8 mouse cellular contexts compared by ENCODE assay signal in the genomic region with DNA sequence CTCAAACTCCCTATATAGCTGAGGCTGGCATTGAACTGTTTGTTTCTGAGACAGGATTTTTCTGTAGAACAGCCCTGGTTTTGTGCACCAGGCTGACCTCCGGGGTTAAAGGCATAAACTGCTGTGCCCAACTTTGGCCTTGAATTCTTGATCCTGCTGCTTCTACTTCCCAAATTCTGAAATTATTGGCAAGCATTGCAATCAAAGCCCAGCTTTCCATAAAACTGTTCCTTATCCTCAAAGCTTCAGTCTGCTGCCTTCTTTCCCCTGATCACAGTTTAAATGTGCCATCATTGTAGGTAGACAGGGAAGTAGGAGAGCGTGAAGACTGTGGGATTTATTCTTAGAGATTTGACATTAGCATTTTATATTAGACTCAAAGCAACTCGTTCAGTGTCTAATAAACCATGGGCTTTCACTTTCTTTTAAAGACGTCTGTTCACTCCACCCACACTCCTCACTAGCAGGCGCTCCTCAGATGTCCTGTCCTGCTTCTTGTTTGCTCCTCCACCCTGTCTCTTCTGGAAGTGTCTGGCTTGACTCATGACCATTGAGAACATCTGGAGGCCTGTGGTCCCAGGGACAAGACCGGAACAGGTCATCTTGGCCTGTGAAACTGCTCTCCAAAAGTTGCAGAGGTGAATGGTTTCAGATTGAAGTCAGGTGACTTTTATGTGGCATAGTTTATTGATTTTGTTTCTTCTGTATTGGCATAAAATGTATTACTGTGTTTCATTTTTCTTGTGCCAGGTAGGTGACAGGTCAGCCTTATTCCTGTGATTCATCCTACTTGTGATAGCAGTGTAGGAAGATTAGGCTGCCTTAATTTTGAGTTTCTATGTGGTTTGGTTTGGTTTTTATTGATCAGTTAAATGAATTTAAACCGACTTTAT. TPM values are rescaled to one million over a fixed set of nuclear protein-coding genes. Genes with fewer than 3 reads are reported as not detected.
DNase-seq lines count a peak whose midpoint lies in the region; ATAC-seq and TF ChIP-seq lines count a peak whose summit lies in the region.

No protein-coding gene starts in this region.

- H3K27me3 ChIP-seq in heart, postnatal 0 days (ENCODE audit: control insufficient read depth, insufficient read depth, low read length), result no peaks in the 10 kb centered on the region
- no peaks in the 10 kb centered on the region for H3K27me3 ChIP-seq in liver, postnatal 0 days (ENCODE audit: insufficient read depth, low read length)

- TF ChIP-seq EP300 in heart, postnatal 0 days (IDR thresholded peaks at IDR 0.05; ENCODE audit: low read depth), result no peak
- no peak for TF ChIP-seq EP300 in liver, postnatal 0 days (IDR thresholded peaks at IDR 0.05; ENCODE audit: low read depth)

- in situ Hi-C loops in ES-E14 (cut with MboI; ENCODE audit: low sequenced_read_pairs in 2 of 2, unreplicated experiment in 2 of 2), result loop anchor here in 1 of 2 experiments (25.0 kb wide), 1 partner anchor 1361 kb away; no protein-coding TSS in a partner anchor

- H3K4me1 ChIP-seq in ES-E14 (ENCODE audit: control insufficient read depth in 2 of 2, insufficient read depth in 2 of 2, low read length in 2 of 2, poor library complexity in 1 of 2), result peaks cover 9 to 10% of the 10 kb centered on the region in 2 experiments; a peak in 3 of 4 replicates
- peaks cover 29% of the 10 kb centered on the region for H3K4me1 ChIP-seq in heart, postnatal 0 days (ENCODE audit: control insufficient read depth, insufficient read depth)
- H3K4me1 ChIP-seq in liver, postnatal 0 days (ENCODE audit: insufficient read depth), result peaks cover 42% of the 10 kb centered on the region

- H3K36me3 ChIP-seq in ES-E14 (ENCODE audit: control insufficient read depth, insufficient read depth, low read length, poor library complexity, severe bottlenecking), result peaks cover 12% of the 10 kb centered on the region
- peaks cover 22% of the 10 kb centered on the region for H3K36me3 ChIP-seq in heart, postnatal 0 days (replicated peaks; ENCODE audit: control insufficient read depth, insufficient read depth, low read length)
- peaks cover 26% of the 10 kb centered on the region for H3K36me3 ChIP-seq in liver, postnatal 0 days (replicated peaks; ENCODE audit: insufficient read depth, low read length)

- H3K4me2 ChIP-seq in heart, postnatal 0 days (ENCODE audit: low read depth, low read length), result peak overlapping the region; percentile 84
- H3K4me2 ChIP-seq in liver, postnatal 0 days (ENCODE audit: low read depth, low read length), result peak overlapping the region; percentile 98

- peak overlapping the region; percentile 99; the same call in 1 of the 2 replicates for H3K9ac ChIP-seq in ES-E14 (ENCODE audit: insufficient read depth, low read depth, low read length, poor library complexity, severe bottlenecking)
- H3K9ac ChIP-seq in heart, postnatal 0 days (replicated peaks; ENCODE audit: low read depth, low read length), result peak overlapping the region; percentile 93
- peak overlapping the region; percentile 99 for H3K9ac ChIP-seq in liver, postnatal 0 days (replicated peaks)

- intact Hi-C loops in gastrocnemius, adult 2 months (cut with DNase I), result no loop called here

- H3K9me3 ChIP-seq in ES-E14 (ENCODE audit: control insufficient read depth, insufficient read depth, low read depth, low read length), result no peaks in the 10 kb centered on the region
- H3K9me3 ChIP-seq in heart, postnatal 0 days (replicated peaks; ENCODE audit: control insufficient read depth, low read length), result no peaks in the 10 kb centered on the region
- H3K9me3 ChIP-seq in liver, postnatal 0 days (ENCODE audit: low read length), result no peaks in the 10 kb centered on the region

- peak overlapping the region; percentile 96 for H3K4me3 ChIP-seq in gastrocnemius, adult 2 months
- H3K4me3 ChIP-seq in ES-E14 (ENCODE audit: insufficient read depth in 1 of 2, low read depth in 1 of 2, low read length in 2 of 2, poor library complexity in 1 of 2, severe bottlenecking in 1 of 2), result peak overlapping the region; percentile 94 to 99
- peak overlapping the region; percentile 87; the same call in 1 of the 2 replicates for H3K4me3 ChIP-seq in heart, postnatal 0 days (ENCODE audit: low read depth, low read length)
- peak overlapping the region; percentile 99 for H3K4me3 ChIP-seq in liver, postnatal 0 days (ENCODE audit: low read depth, low read length)

- TF ChIP-seq CTCF in gastrocnemius, adult 2 months (IDR thresholded peaks at IDR 0.05), result no peak
- TF ChIP-seq CTCF in heart, postnatal 0 days (IDR thresholded peaks at IDR 0.05; ENCODE audit: low read depth), result no peak
- TF ChIP-seq CTCF in liver, postnatal 0 days (IDR thresholded peaks at IDR 0.05; ENCODE audit: low read depth), result no peak

- WGBS in heart, postnatal 0 days, result 74% methylated on average over 7 of the region's 7 CpGs
- WGBS in liver, postnatal 0 days (ENCODE audit: insufficient replicate concordance), result 77% methylated on average over 7 of the region's 7 CpGs

- H3K27ac ChIP-seq in gastrocnemius, adult 2 months, result peak overlapping the region; percentile 52; the same call in 1 of the 2 replicates
- H3K27ac ChIP-seq in ES-E14 (ENCODE audit: insufficient read depth, low read depth, low read length, poor library complexity, severe bottlenecking), result peak overlapping the region; percentile 91; the same call in 1 of the 2 replicates
- no peak overlapping the region for H3K27ac ChIP-seq in heart, postnatal 0 days (ENCODE audit: low read depth)
- peak overlapping the region; percentile 98 for H3K27ac ChIP-seq in liver, postnatal 0 days (ENCODE audit: low read depth)

- DNase-seq in gastrocnemius, adult 2 months, result no peak
- DNase-seq in gastrocnemius, adult 8-10 months (ENCODE audit: low spot score in 2 of 2), result no peak
- DNase-seq in ES-E14 (ENCODE audit: low read depth, low spot score), result no peak
- DNase-seq in heart, postnatal 0 days (ENCODE audit: low spot score), result no peak
- DNase-seq in liver, postnatal 0 days, result no peak
- no peak for DNase-seq in spleen, postnatal 14 days (ENCODE audit: low spot score in 2 of 2)
- no peak for DNase-seq in Muller cell, postnatal 12 days (ENCODE audit: inconsistent ontology term)
- DNase-seq in adrenal gland, adult 18-20 months (ENCODE audit: low spot score in 2 of 2), result no peak

- ATAC-seq in heart, postnatal 0 days (ENCODE audit: insufficient read depth, low read depth), result no peak
- ATAC-seq in liver, postnatal 0 days, result no peak

TF ChIP-seq in ES-E14, 5 proteins besides CTCF, POLR2A, EP300 and RAD21:
- TF ChIP-seq HCFC1 (IDR thresholded peaks at IDR 0.05; ENCODE audit: borderline replicate concordance, insufficient read depth, low read length), result no peak

RNA-seq across cellular contexts. Expression of a gene that starts 2.2 kb away (rescaled TPM):
- total RNA-seq in gastrocnemius, adult 2 months (2021), result 10 to 100 TPM; 29.6 to 31.8 TPM
- total RNA-seq in gastrocnemius, adult 8-10 months (2022), result 10 to 100 TPM; 23.4 to 29.4 (median 24.6) TPM
- 11.0 and 13.3 TPM in 2 replicates for total RNA-seq in ES-E14 (2012; rRNA removed)
- 24.7 and 33.9 TPM in 2 replicates for total RNA-seq in heart, postnatal 0 days (2014; rRNA removed; ENCODE audit: low replicate concordance)
- 16.9 and 17.1 TPM in 2 replicates for polyA plus RNA-seq in heart, postnatal 0 days (2015; fragmentation: Nextera tagmentation; extraction: Ambion mirVana)
- polyA plus RNA-seq in liver, postnatal 0 days (2015; fragmentation: Nextera tagmentation; extraction: Ambion mirVana), result 5.2 and 5.5 TPM in 2 replicates
- total RNA-seq in adrenal gland, adult 18-20 months (2021), result 10 to 100 TPM; 18.7 to 25.4 TPM

RNA-seq across cellular contexts. Expression of a gene that starts 2.4 kb away (rescaled TPM):
- 10 to 100 TPM; 42.5 to 43.5 TPM for total RNA-seq in gastrocnemius, adult 2 months (2021)
- 10 to 100 TPM; 38.1 to 42.4 (median 41.0) TPM for total RNA-seq in gastrocnemius, adult 8-10 months (2022)
- 96.6 and 110 TPM in 2 replicates for total RNA-seq in ES-E14 (2012; rRNA removed)
- total RNA-seq in heart, postnatal 0 days (2014; rRNA removed; ENCODE audit: low replicate concordance), result 26.0 and 31.7 TPM in 2 replicates
- polyA plus RNA-seq in heart, postnatal 0 days (2015; fragmentation: Nextera tagmentation; extraction: Ambion mirVana), result 26.0 and 27.8 TPM in 2 replicates
- polyA plus RNA-seq in liver, postnatal 0 days (2015; fragmentation: Nextera tagmentation; extraction: Ambion mirVana), result 17.2 and 18.9 TPM in 2 replicates
- 10 to 100 TPM; 75.1 to 76.9 TPM for total RNA-seq in adrenal gland, adult 18-20 months (2021)
